Mouse (Mus musculus): ENCODE results near the gene Mgmt.

Gene Mgmt

DNA sequence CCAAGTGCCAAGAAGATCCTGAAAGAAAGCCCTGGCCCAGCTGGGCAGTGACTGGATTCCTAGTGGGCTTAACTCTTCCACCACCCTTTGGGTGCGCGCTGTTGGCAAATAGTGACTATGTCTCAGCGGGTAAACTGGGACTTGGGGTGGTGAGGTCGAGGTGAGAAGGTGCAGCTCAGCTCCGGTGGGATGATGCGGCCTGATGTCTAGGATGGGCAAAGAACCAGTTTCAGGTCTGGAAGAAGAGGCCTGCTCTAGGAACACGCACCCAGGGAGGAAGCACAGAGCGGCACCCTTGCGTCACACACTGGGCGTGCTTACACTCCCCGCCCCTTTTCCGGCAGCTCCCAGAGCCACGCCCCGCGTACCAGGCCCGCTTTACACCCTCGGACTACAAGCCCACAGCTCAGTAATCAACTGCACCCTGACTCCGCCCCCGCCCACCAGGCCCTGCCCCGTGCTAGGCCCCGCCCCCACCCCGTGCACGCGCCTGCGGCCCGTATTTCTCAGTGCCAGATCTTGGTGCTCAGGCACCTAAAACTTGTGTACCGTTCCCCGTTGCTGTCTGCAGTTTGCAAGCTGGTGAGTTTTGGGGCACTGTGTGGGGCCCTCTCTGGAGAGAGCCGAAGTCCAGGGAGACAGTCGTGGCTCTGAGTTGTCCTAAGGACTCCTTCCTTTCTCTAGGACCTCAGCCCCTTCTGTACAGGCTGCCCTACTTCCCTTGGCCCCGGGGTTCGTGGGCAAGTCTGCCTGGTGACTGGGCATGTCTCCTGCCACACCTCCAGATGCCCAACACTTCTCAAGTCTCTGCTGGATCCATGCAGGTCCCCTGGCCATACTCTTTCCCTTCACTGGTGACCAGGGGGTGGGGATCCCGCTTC lies at the start of gene Mgmt:
Gene Mgmt (plus strand): TSS at position 509 of the 881 bp plus-strand sequence.
- DNase-seq (ENCODE audit: low spot score in 2 of 2), result peak; percentile 95 to 96

GRCm38 (mm10) chr7:136844835-136845234 lies 49.6 kb upstream of the Mgmt start:
- no peak for DNase-seq (ENCODE audit: low spot score in 2 of 2)

GRCm38 (mm10) chr7:136845321-136845720 lies 49.1 kb upstream of the Mgmt start:
- peak; percentile 21 to 25 for DNase-seq (ENCODE audit: low spot score in 2 of 2)

GRCm38 (mm10) chr7:136846086-136846620 lies 48.3 kb upstream of the Mgmt start:
- no peak for DNase-seq (ENCODE audit: low spot score in 2 of 2)

DNA sequence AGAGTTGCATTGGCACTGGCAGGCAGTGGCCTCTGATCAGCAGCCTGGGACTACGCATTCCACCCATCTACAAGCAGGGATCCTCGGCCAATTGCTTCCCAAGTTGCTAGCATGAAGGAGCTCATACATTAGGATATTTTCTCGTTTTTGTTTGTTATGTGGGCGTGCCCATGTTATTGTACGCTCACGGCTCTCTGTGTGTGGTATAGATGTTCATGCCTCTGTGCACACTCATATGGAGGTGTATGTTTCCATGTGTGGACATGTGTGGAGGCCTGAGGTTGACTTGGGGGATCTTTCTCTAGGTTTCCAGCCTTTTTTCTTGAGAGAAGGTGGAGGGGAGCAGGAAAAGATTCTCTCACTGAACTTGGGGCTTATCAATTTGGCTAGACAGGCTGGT lies 46.8 kb upstream of the Mgmt start:
- no peak for DNase-seq (ENCODE audit: low spot score in 2 of 2)

DNA sequence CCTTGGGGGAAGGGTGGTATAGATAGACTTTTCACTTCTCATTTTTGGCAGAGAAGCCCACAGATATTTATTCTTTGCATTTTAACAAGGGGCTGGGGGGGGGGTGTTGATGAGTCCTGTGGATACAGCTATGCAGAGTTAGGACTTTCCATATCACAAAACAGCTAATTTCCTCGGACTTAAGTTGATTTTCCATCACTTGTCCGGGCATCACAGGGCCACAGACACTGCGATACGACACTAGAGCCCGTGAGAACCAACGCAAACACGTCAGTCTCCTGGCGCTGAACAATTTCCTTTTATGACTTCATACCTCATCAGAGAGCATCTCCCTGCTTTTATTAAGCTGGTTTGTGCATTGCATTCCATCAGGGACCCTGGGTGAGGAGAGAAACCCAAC lies 45.7 kb upstream of the Mgmt start:
- DNase-seq (ENCODE audit: low spot score in 2 of 2), result no peak

- no peak for DNase-seq (ENCODE audit: low spot score in 2 of 2)
Measured at GRCm38 (mm10) chr7:136849811-136850210, 44.6 kb upstream of the Mgmt start.

DNA sequence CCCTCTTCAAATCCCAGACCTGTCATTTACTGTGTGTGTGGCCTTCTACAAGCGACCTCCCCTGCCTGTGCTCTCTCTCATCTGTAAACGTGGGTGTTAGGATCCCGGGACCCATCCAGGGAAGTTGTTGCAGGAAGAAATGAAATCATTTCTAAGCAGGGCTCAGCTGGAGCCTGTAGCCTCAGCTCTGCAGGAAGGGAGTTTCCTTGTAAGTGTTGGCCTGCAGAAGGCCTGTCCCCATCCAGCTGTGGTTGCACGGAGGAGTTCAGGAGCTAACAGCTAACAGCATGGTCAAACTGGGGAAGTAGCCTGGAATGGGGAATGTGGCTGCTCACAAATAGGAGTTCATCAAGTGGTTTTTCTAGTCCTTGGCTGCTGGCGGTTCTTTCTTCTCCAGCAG lies 44.1 kb upstream of the Mgmt start:
- DNase-seq (ENCODE audit: low spot score in 2 of 2), result peak; percentile 62 to 76

GRCm38 (mm10) chr7:136851946-136852345 lies 42.5 kb upstream of the Mgmt start:
- peak in 1 of 2 experiments; percentile 27 for DNase-seq (ENCODE audit: low spot score in 2 of 2)

GRCm38 (mm10) chr7:136852721-136853120 lies 41.7 kb upstream of the Mgmt start:
- peak; percentile 54 to 73 for DNase-seq (ENCODE audit: low spot score in 2 of 2)

DNA sequence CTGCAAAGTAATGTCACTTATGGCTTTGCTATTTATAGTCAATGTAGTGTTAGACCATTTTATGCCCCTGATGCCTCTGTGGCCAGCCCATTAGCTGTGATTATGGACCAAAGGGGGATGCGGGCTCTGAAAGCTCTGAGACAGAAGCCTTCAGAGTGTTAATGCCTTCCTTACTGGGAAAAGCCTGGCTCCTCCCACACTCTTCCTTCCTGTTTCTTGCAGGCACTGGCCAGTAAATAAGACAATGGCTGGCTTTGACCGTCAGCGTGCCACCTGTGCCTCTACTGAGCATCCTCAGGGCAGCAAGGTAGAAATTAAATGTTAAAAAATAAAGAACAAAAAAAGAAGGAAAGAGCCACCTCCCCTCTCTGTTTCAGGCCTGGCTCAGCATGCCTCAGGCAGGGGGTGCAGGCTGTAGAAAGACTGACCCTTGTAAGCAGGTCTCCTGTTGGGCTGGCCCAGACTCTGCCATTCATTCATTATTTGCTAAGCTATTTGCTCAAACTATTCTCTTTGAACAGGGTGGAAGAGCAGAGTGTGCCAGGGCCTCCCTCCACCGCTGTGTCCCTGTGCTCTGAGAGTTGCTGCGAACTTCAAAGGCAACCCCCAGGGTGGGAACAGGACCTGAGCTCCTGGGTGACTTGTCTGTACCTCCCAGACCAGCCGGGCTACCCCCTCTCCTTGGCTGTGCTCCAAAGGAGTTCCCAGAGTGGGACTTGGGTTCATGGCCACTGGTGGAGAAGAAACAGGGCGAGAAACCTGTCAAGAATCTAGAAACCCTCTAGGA lies 29.5 kb upstream of the Mgmt start:
- no peak for DNase-seq (ENCODE audit: low spot score in 2 of 2)

- no peak for DNase-seq (ENCODE audit: low spot score in 2 of 2)
Measured at GRCm38 (mm10) chr7:136865876-136866275, 28.5 kb upstream of the Mgmt start.

GRCm38 (mm10) chr7:136866535-136866934 lies 27.9 kb upstream of the Mgmt start:
- DNase-seq (ENCODE audit: low spot score in 2 of 2), result no peak

GRCm38 (mm10) chr7:136871535-136871934 lies 22.9 kb upstream of the Mgmt start:
- DNase-seq (ENCODE audit: low spot score in 2 of 2), result no peak

DNA sequence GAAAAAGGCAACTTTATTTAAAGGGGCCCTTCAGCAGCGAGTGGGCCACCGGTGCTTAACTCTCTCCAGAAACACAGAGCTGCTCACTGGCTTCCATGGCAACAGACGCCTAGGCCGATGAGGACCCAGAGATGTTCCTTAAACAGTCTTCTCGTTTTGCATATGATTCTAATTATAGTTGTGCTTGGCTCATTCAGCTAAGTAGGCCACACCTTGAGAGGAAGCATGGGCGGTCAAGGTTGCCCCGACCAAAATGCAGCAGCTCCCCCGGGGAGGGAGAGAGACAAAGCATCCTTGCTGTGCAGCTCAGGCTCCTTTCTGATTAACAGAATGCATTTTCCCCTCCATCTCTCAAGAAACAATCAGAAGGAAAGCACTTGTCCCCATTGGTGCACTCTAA lies 22.4 kb upstream of the Mgmt start:
- DNase-seq (ENCODE audit: low spot score in 2 of 2), result no peak

DNA sequence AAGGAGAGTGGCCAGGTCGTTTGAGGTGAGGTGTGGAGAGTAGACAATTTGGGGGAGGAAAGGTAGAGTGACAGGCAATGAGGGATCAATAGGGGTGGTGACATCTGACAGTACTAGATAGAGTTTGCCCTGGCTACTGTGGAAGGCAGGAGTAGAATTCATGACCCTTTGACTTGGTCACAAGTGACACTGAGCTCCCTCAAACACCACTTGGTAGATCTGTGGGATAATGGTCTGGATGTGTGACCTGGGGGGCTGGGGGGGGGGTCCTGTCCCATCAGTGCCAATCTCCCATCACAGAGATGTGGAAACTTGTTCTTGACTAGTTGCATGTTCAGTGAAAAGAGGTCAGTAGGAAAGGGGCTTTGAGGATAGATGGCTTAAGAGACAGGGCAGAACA lies 20.0 kb upstream of the Mgmt start:
- no peak for DNase-seq (ENCODE audit: low spot score in 2 of 2)

DNA sequence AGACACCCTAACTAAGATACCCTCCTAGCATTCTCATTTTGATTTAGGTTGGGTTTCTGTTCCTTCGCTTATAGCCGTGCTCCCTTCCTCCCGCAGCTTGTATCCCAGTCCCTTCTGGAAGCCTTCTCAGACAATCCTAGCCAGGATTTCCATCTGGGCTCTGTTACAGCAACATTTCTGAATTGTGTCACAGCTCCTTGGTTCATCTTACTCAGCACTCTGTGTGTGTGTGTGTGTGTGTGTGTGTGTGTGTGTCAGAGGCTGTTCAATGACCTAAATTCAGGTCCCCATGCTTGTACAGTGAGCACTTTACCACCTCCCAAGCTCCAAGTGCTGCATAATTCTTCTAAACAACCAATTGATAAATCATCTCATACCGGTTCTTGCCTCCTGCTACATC lies 14.0 kb upstream of the Mgmt start:
- peak in 1 of 2 experiments; percentile 44 for DNase-seq (ENCODE audit: low spot score in 2 of 2)

DNA sequence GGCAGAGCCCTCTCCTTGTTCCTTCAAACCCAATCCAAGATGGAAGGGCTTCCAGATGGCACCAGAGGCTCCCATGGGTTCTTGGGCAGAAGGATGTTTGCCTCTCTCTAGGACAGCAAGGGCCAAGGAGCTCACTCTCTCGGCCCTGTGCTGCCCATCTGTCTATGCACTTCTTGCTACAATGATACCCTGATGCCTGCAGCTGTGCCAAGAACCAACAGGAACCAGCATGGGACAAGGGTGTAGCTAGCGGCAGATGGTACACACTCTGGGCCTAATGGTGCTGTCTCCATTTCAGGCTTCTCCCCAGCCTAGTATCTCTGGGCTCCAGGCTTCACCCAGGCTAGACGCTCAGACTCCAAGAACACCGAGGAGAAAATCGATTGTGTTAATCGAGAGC lies 6.3 kb upstream of the Mgmt start:
- DNase-seq (ENCODE audit: low spot score in 2 of 2), result no peak

DNA sequence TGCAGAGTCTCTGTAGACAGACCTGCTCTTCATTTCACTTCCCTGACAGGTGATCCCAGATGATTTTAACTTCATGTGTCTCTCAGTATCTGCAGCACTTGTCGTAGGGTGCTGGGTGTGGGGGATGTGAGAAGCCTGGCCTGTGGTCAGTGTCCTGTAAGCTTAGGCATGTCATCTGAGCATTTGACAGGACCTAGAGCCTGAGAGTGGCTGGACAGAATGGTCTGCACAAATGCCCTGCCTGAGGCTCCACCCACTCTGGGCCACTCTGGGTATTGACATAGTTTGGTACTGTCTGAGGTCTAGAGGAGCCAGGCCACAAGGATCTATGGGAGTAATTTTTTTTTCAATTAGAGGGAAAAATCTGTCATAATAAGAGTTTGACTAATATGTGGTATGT lies 942 bp downstream of the Mgmt start:
- DNase-seq (ENCODE audit: low spot score in 2 of 2), result no peak

DNA sequence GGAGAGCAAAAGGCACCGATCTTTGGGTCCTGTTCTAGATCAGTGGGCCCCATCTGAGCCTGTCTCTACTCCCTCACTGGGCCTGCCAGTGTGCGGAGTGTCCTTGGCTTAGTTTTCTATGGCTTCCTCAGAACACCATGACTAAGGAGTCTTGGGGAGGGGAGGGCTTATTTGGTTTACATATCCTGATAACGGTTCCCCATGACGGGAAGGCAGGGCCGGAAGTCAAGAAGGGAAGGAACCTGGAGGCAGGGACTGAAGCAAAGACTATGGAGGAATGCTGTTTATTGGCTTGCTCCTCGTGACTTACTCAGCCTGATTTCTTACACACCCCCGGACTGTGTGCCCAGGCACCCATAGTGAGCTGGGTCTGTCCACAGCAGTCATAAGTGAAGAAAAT lies 1.4 kb downstream of the Mgmt start:
- DNase-seq (ENCODE audit: low spot score in 2 of 2), result no peak

GRCm38 (mm10) chr7:136897481-136897880 lies 3.1 kb downstream of the Mgmt start:
- DNase-seq (ENCODE audit: low spot score in 2 of 2), result no peak

DNA sequence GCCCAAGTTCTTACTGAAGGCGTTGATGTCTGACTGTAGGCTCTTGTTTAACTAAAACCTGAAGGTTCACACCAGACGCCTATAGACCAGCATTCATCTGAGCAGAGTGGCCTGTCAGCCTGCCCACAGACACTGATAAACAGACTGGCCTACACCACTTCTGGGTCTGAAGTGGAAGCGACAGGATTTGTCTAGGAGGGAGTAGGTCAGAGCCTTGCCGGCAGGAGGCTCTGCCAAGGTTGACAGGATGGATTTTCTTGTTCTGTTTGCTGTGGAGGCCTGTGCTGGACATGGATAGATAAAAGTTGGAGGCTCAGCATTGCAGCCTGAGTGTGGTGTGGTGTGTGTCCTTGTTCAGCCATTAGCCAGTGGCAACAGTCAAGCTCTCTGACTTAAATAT lies 3.6 kb downstream of the Mgmt start:
- no peak for DNase-seq (ENCODE audit: low spot score in 2 of 2)
